Mouse (Mus musculus): ENCODE measurements around the gene Gm21394. TPM values are rescaled to one million over a fixed set of nuclear protein-coding genes. Genes with fewer than 3 reads are reported as not detected.
"Not testable (repeated sequence)": the region's sequence is repeated elsewhere in the genome, so short reads cannot be mapped to it uniquely, and the experiment has no call there.

The Gm21394 gene
- polyA plus RNA-seq (2016; fragmentation: Nextera tagmentation; extraction: Ambion mirVana), result not detected in 2 replicates

- H3K27ac ChIP-seq; H3K36me3 ChIP-seq; H3K4me1 ChIP-seq; H3K9ac ChIP-seq; H3K4me2 ChIP-seq; ATAC-seq; H3K4me3 ChIP-seq; H3K9me3 ChIP-seq (replicated peaks); H3K27me3 ChIP-seq (replicated peaks): not testable (repeated sequence)
- no CpG with 5 or more reads among the region's 4 CpGs for WGBS (ENCODE audit: insufficient replicate concordance)
Measured at GRCm38 (mm10) chrY:84564807-84565206, at the start of gene Gm21394. Gene Gm21394, minus strand, starts transcription at chrY:84564907.

Other genes starting within 250 kb of the Gm21394 start
- not detected in 2 replicates for gene Gm21409, start 181.8 kb upstream of the Gm21394 start, polyA plus RNA-seq (2016; fragmentation: Nextera tagmentation; extraction: Ambion mirVana)

Data from liver, embryonic 12.5 days (tissue).